Mouse (Mus musculus): ENCODE data around the gene Kctd3. TPM values are rescaled to one million over a fixed set of nuclear protein-coding genes. Genes with fewer than 3 reads are reported as not detected.
"Not testable (repeated sequence)": the region's sequence is repeated elsewhere in the genome, so short reads cannot be mapped to it uniquely, and the experiment has no call there.

Kctd3 gene
- polyA plus RNA-seq, 1 experiment from 2014 or later, result 32.6 TPM

- not testable (repeated sequence) for H3K36me3 ChIP-seq; DNase-seq (ENCODE audit: low spot score); H3K27ac ChIP-seq; H3K9me3 ChIP-seq (replicated peaks); H3K4me3 ChIP-seq; H3K4me1 ChIP-seq; H3K27me3 ChIP-seq (ENCODE audit: low read depth, poor library complexity, severe bottlenecking)
- 95% methylated on average over 2 of the region's 2 CpGs for WGBS
These were observed 25.2 kb upstream of the Kctd3 start for GRCm38 (mm10) chr1:189032817-189033216.

- 84% methylated on average over 7 of the region's 7 CpGs for WGBS
These were observed 23.3 kb upstream of the Kctd3 start for GRCm38 (mm10) chr1:189030975-189031374.

GRCm38 (mm10) chr1:189028267-189028666, 20.6 kb upstream of the Kctd3 start:
- no peaks in the 10 kb centered on the region for H3K4me1 ChIP-seq
- no peak for DNase-seq (ENCODE audit: low spot score)
- no peaks in the 10 kb centered on the region for H3K36me3 ChIP-seq
- WGBS, result 76% methylated on average over 1 of the region's 1 CpGs
- H3K27me3 ChIP-seq (ENCODE audit: low read depth, poor library complexity, severe bottlenecking), result no peaks in the 10 kb centered on the region
- no peak overlapping the region for H3K27ac ChIP-seq
- H3K9me3 ChIP-seq (replicated peaks), result no peaks in the 10 kb centered on the region
- H3K4me3 ChIP-seq, result no peak overlapping the region

More at GRCm38 (mm10) chr1:189030975-189031374, 23.3 kb upstream of the Kctd3 start:
- Histone ChIP-seq H3K27ac (no peak overlapping the region), H3K27me3 (ENCODE audit: low read depth, poor library complexity, severe bottlenecking) (no peaks in the 10 kb centered on the region), H3K9me3 (replicated peaks) (no peaks in the 10 kb centered on the region), H3K4me3 (no peak overlapping the region), H3K36me3 (no peaks in the 10 kb centered on the region), H3K4me1 (no peaks in the 10 kb centered on the region)
- DNase-seq (ENCODE audit: low spot score), result no peak

GRCm38 (mm10) chr1:189026885-189027284, 19.2 kb upstream of the Kctd3 start:
- WGBS, result 75% methylated on average over 8 of the region's 8 CpGs
- Histone ChIP-seq H3K27ac (no peak overlapping the region), H3K4me1 (no peaks in the 10 kb centered on the region), H3K27me3 (ENCODE audit: low read depth, poor library complexity, severe bottlenecking) (no peaks in the 10 kb centered on the region), H3K9me3 (replicated peaks) (no peaks in the 10 kb centered on the region), H3K4me3 (no peak overlapping the region), H3K36me3 (no peaks in the 10 kb centered on the region)
- DNase-seq (ENCODE audit: low spot score), result no peak

GRCm38 (mm10) chr1:189023701-189024080, 16.1 kb upstream of the Kctd3 start:
- Histone ChIP-seq H3K27ac (no peak overlapping the region), H3K27me3 (ENCODE audit: low read depth, poor library complexity, severe bottlenecking) (no peaks in the 10 kb centered on the region), H3K36me3 (no peaks in the 10 kb centered on the region), H3K4me3 (no peak overlapping the region), H3K4me1 (no peaks in the 10 kb centered on the region), H3K9me3 (replicated peaks) (no peaks in the 10 kb centered on the region)
- 98% methylated on average over 1 of the region's 1 CpGs for WGBS
- no peak for DNase-seq (ENCODE audit: low spot score)

- WGBS, result 58% methylated on average over 7 of the region's 7 CpGs
- DNase-seq (ENCODE audit: low spot score), result no peak
- H3K27ac ChIP-seq, result no peak overlapping the region
- H3K27me3 ChIP-seq (ENCODE audit: low read depth, poor library complexity, severe bottlenecking), result no peaks in the 10 kb centered on the region
- H3K36me3 ChIP-seq, result no peaks in the 10 kb centered on the region
- no peaks in the 10 kb centered on the region for H3K4me1 ChIP-seq
- H3K4me3 ChIP-seq, result no peak overlapping the region
- H3K9me3 ChIP-seq (replicated peaks), result no peaks in the 10 kb centered on the region
These were observed 15.5 kb upstream of the Kctd3 start for GRCm38 (mm10) chr1:189022925-189023700.

GRCm38 (mm10) chr1:189015372-189015771, 7.7 kb upstream of the Kctd3 start:
- no peaks in the 10 kb centered on the region for H3K36me3 ChIP-seq
- H3K9me3 ChIP-seq (replicated peaks), result no peaks in the 10 kb centered on the region
- no peak overlapping the region for H3K4me3 ChIP-seq
- peaks cover 23% of the 10 kb centered on the region for H3K27me3 ChIP-seq (ENCODE audit: low read depth, poor library complexity, severe bottlenecking)
- no peak overlapping the region for H3K27ac ChIP-seq
- no peak for DNase-seq (ENCODE audit: low spot score)
- WGBS, result 80% methylated on average over 2 of the region's 2 CpGs
- H3K4me1 ChIP-seq, result peaks cover 21% of the 10 kb centered on the region

GRCm38 (mm10) chr1:189013587-189013921, 5.9 kb upstream of the Kctd3 start:
- Histone ChIP-seq H3K27ac (peak overlapping the region; percentile 56; the same call in 1 of the 2 replicates), H3K4me1 (peaks cover 21% of the 10 kb centered on the region)
- WGBS, result 8% methylated on average over 4 of the region's 4 CpGs

GRCm38 (mm10) chr1:189012846-189013586, 5.4 kb upstream of the Kctd3 start:
- DNase-seq (ENCODE audit: low spot score), result no peak
- Histone ChIP-seq H3K9me3 (replicated peaks) (no peaks in the 10 kb centered on the region), H3K4me3 (peak overlapping the region; percentile 33), H3K27ac (peak overlapping the region; percentile 56; the same call in 1 of the 2 replicates), H3K4me1 (peaks cover 21% of the 10 kb centered on the region), H3K27me3 (ENCODE audit: low read depth, poor library complexity, severe bottlenecking) (peaks cover 23% of the 10 kb centered on the region), H3K36me3 (no peaks in the 10 kb centered on the region)
- 5% methylated on average over 16 of the region's 16 CpGs for WGBS

More at GRCm38 (mm10) chr1:189013587-189013921, 5.9 kb upstream of the Kctd3 start:
- H3K27me3 ChIP-seq (ENCODE audit: low read depth, poor library complexity, severe bottlenecking), result peaks cover 23% of the 10 kb centered on the region
- no peaks in the 10 kb centered on the region for H3K9me3 ChIP-seq (replicated peaks)
- H3K4me3 ChIP-seq, result peak overlapping the region; percentile 33
- no peak for DNase-seq (ENCODE audit: low spot score)
- no peaks in the 10 kb centered on the region for H3K36me3 ChIP-seq

- peaks cover under 1% of the 10 kb centered on the region; the same call in 1 of the 2 replicates for H3K36me3 ChIP-seq
- no peak overlapping the region for H3K4me3 ChIP-seq
- 96% methylated on average over 4 of the region's 4 CpGs for WGBS
- peaks cover 23% of the 10 kb centered on the region for H3K27me3 ChIP-seq (ENCODE audit: low read depth, poor library complexity, severe bottlenecking)
- no peaks in the 10 kb centered on the region for H3K9me3 ChIP-seq (replicated peaks)
- DNase-seq (ENCODE audit: low spot score), result no peak
- H3K27ac ChIP-seq, result no peak overlapping the region
- peaks cover 38% of the 10 kb centered on the region for H3K4me1 ChIP-seq
These were observed 3.0 kb upstream of the Kctd3 start for GRCm38 (mm10) chr1:189010671-189011070.

GRCm38 (mm10) chr1:189007980-189008324, 311 bp upstream of the Kctd3 start:
- no peak overlapping the region; the same call in 1 of the 2 replicates for H3K27ac ChIP-seq
- DNase-seq (ENCODE audit: low spot score), result no peak
- WGBS, result 50% methylated on average over 7 of the region's 7 CpGs

GRCm38 (mm10) chr1:189006826-189007225, 815 bp downstream of the Kctd3 start:
- H3K9me3 ChIP-seq (replicated peaks), result no peaks in the 10 kb centered on the region
- no peak for DNase-seq (ENCODE audit: low spot score)
- peaks cover 24% of the 10 kb centered on the region for H3K36me3 ChIP-seq
- H3K27me3 ChIP-seq (ENCODE audit: low read depth, poor library complexity, severe bottlenecking), result no peaks in the 10 kb centered on the region
- H3K4me1 ChIP-seq, result peaks cover 19% of the 10 kb centered on the region
- 2% methylated on average over 7 of the region's 7 CpGs for WGBS
- H3K4me3 ChIP-seq, result peak overlapping the region; percentile 99
- H3K27ac ChIP-seq, result peak overlapping the region; percentile 97

More at GRCm38 (mm10) chr1:189007980-189008324, 311 bp upstream of the Kctd3 start:
- Histone ChIP-seq H3K9me3 (replicated peaks) (no peaks in the 10 kb centered on the region), H3K4me1 (peaks cover 25% of the 10 kb centered on the region), H3K36me3 (peaks cover 15% of the 10 kb centered on the region), H3K4me3 (peak overlapping the region; percentile 99), H3K27me3 (ENCODE audit: low read depth, poor library complexity, severe bottlenecking) (0 out of 2 replicates have a peak, but pooled peaks cover 7% of the 10 kb centered on the region)

- Histone ChIP-seq H3K27ac (no peak overlapping the region), H3K4me1 (peaks cover 19% of the 10 kb centered on the region), H3K4me3 (peak overlapping the region; percentile 99), H3K9me3 (replicated peaks) (no peaks in the 10 kb centered on the region), H3K36me3 (peaks cover 25% of the 10 kb centered on the region), H3K27me3 (ENCODE audit: low read depth, poor library complexity, severe bottlenecking) (no peaks in the 10 kb centered on the region)
- DNase-seq (ENCODE audit: low spot score), result no peak
- 58% methylated on average over 5 of the region's 5 CpGs for WGBS
These were observed 1.4 kb downstream of the Kctd3 start for GRCm38 (mm10) chr1:189006267-189006666.
